In the genomic region with DNA sequence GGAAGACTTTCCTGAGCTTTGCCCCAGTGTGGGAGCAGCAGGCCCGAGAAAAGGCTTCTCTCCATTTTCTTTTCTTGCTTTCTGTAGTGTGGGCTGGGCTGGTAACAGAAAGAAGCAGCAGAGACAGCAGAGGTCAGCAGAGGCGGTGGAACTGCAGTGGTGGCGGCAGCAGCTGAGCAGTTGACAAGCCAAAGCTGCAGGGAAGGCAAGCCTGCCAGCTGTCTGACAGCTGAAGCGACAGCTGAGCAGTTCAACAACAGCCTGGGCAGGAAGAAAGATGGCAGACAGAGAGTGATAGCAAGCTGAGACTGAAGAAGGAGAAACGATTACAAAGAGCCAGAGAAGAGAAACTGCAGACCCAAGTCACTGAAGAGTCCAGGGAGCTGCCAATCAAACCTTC, we compare ENCODE assay signal across 10 mouse cellular contexts. TPM values are rescaled to one million over a fixed set of nuclear protein-coding genes. Genes with fewer than 3 reads are reported as not detected.
A peak's percentile ranks its signal among the peaks of the same experiment; 100 is the strongest.
DNase-seq lines count a peak whose midpoint lies in the region; ATAC-seq and TF ChIP-seq lines count a peak whose summit lies in the region.
"Had no signal": no experiment of that assay in that cellular context is flagged by ENCODE, and none has a peak within 500 bp of the region (broad histone marks: within the 10 kb centered on the region; RNA-seq: fewer than 3 reads in every experiment).

No protein-coding gene starts in this region.

- H3K9ac ChIP-seq in heart, embryonic 11.5 days (ENCODE audit: low read depth, low read length) = peak overlapping the region; percentile 18; the same call in 1 of the 2 replicates
- peak overlapping the region; percentile 9; the same call in 1 of the 2 replicates for H3K9ac ChIP-seq in liver, embryonic 16.5 days (ENCODE audit: low read depth, low read length)
- H3K9ac ChIP-seq in forebrain, embryonic 12.5 days = no peak overlapping the region

- ATAC-seq in heart, embryonic 11.5 days (replicated peaks; ENCODE audit: insufficient number of reproducible peaks, low FRiP score, low TSS enrichment) = no peak
- ATAC-seq in liver, embryonic 16.5 days (ENCODE audit: low read depth) = no peak
- no peak for ATAC-seq in forebrain, embryonic 12.5 days (ENCODE audit: low FRiP score)
- ATAC-seq: intestine, embryonic 16.5 days had no signal

- no peaks in the 10 kb centered on the region for H3K9me3 ChIP-seq in heart, embryonic 11.5 days (replicated peaks; ENCODE audit: control insufficient read depth, low read length)
- H3K9me3 ChIP-seq in liver, embryonic 16.5 days (replicated peaks; ENCODE audit: control insufficient read depth, low read length) = no peaks in the 10 kb centered on the region
- no peaks in the 10 kb centered on the region for H3K9me3 ChIP-seq in forebrain, embryonic 12.5 days

- no peak overlapping the region for H3K27ac ChIP-seq in kidney, adult 2 months (ENCODE audit: insufficient read depth, low read depth, low read length)
- peak overlapping the region; percentile 29 for H3K27ac ChIP-seq in heart, embryonic 11.5 days (ENCODE audit: low read depth, low read length)
- 0 out of 2 replicates have a peak overlapping the region, but pooled peaks have one; percentile 4 for H3K27ac ChIP-seq in liver, embryonic 16.5 days (ENCODE audit: low read length)
- no peak overlapping the region for H3K27ac ChIP-seq in forebrain, embryonic 12.5 days

- no peaks in the 10 kb centered on the region for H3K36me3 ChIP-seq in kidney, adult 2 months (ENCODE audit: control insufficient read depth, insufficient read depth, low read length)
- H3K36me3 ChIP-seq in heart, embryonic 11.5 days (ENCODE audit: control insufficient read depth, insufficient read depth, low read length) = no peaks in the 10 kb centered on the region; the same call in 1 of the 2 replicates
- peaks cover 37% of the 10 kb centered on the region for H3K36me3 ChIP-seq in liver, embryonic 16.5 days (ENCODE audit: control insufficient read depth, insufficient read depth)
- H3K36me3 ChIP-seq in forebrain, embryonic 12.5 days (replicated peaks) = peaks cover 12% of the 10 kb centered on the region

- 0 out of 2 replicates have a peak, but pooled peaks have one; percentile 11 for TF ChIP-seq CTCF in kidney, adult 2 months (conservative IDR thresholded peaks at IDR 0.05; ENCODE audit: insufficient read depth, insufficient read length, low read depth, low read length)

- 81% methylated on average over 5 of the region's 5 CpGs for WGBS in kidney, adult 2 months
- 55% methylated on average over 5 of the region's 5 CpGs for WGBS in heart, embryonic 11.5 days (ENCODE audit: insufficient replicate concordance)
- 79% methylated on average over 5 of the region's 5 CpGs for WGBS in liver, embryonic 16.5 days (ENCODE audit: insufficient replicate concordance)
- WGBS in forebrain, embryonic 12.5 days = 85% methylated on average over 5 of the region's 5 CpGs

- peaks cover 5% of the 10 kb centered on the region; the same call in 1 of the 2 replicates for H3K4me1 ChIP-seq in kidney, adult 2 months (ENCODE audit: control insufficient read depth, insufficient read depth, low read length)
- H3K4me1 ChIP-seq in heart, embryonic 11.5 days (ENCODE audit: control insufficient read depth, insufficient read depth, low read length) = peaks cover 25% of the 10 kb centered on the region
- peaks cover 33% of the 10 kb centered on the region for H3K4me1 ChIP-seq in liver, embryonic 16.5 days (ENCODE audit: control insufficient read depth, low read depth, low read length)
- peaks cover 14% of the 10 kb centered on the region for H3K4me1 ChIP-seq in forebrain, embryonic 12.5 days

- H3K27me3 ChIP-seq in kidney, adult 2 months (replicated peaks; ENCODE audit: control insufficient read depth, insufficient read depth, low read length) = no peaks in the 10 kb centered on the region
- H3K27me3 ChIP-seq in heart, embryonic 11.5 days (ENCODE audit: control insufficient read depth, insufficient read depth, low read length) = no peaks in the 10 kb centered on the region
- H3K27me3 ChIP-seq in liver, embryonic 16.5 days (ENCODE audit: control insufficient read depth, insufficient read depth, low read depth, low read length) = no peaks in the 10 kb centered on the region
- H3K27me3 ChIP-seq in forebrain, embryonic 12.5 days = no peaks in the 10 kb centered on the region

- no peak for DNase-seq in kidney, adult 2 months
- no peak for DNase-seq in kidney, adult 18-20 months
- peak; percentile 15 for DNase-seq in adipocyte (ENCODE audit: low spot score)
- DNase-seq in left cerebral cortex, adult 9 months (ENCODE audit: low spot score in 2 of 2) = no peak
- DNase-seq in urinary bladder, postnatal 14 days (ENCODE audit: low spot score) = no peak
- DNase-seq: thymus, adult 18-20 months had no signal

- H3K4me2 ChIP-seq in heart, embryonic 11.5 days = no peak overlapping the region
- H3K4me2 ChIP-seq in liver, embryonic 16.5 days (ENCODE audit: low read depth, low read length) = peak overlapping the region; percentile 94; the same call in 1 of the 2 replicates
- no peak overlapping the region for H3K4me2 ChIP-seq in forebrain, embryonic 12.5 days

- no peak overlapping the region for H3K4me3 ChIP-seq in kidney, adult 2 months (ENCODE audit: insufficient read depth, low read depth, low read length)
- H3K4me3 ChIP-seq in heart, embryonic 11.5 days (ENCODE audit: low read depth, low read length) = no peak overlapping the region
- H3K4me3 ChIP-seq in liver, embryonic 16.5 days (ENCODE audit: low read depth, low read length) = no peak overlapping the region
- H3K4me3 ChIP-seq in forebrain, embryonic 12.5 days (replicated peaks) = no peak overlapping the region

- TF ChIP-seq POLR2A in kidney, adult 2 months (IDR thresholded peaks at IDR 0.05; ENCODE audit: low read depth, low read length) = no peak

RNA-seq across cellular contexts. Expression of gene Iba57, which starts 2.1 kb away (rescaled TPM):
- polyA plus RNA-seq in kidney, adult 2 months (2012; rRNA removed) = 8.3 and 8.8 TPM in 2 replicates
- 3.8 and 5.3 TPM in 2 replicates for polyA plus RNA-seq in heart, embryonic 11.5 days (2014; fragmentation: Nextera tagmentation; extraction: Ambion mirVana)
- polyA plus RNA-seq in liver, embryonic 16.5 days (2015; fragmentation: Nextera tagmentation; extraction: Ambion mirVana) = 12.8 and 13.3 TPM in 2 replicates
- 5.9 and 6.6 TPM in 2 replicates for polyA plus RNA-seq in forebrain, embryonic 12.5 days (2016; fragmentation: Nextera tagmentation; extraction: Ambion mirVana)

RNA-seq across cellular contexts. Expression of gene Gjc2, which starts 21.6 kb away (rescaled TPM):
- polyA plus RNA-seq in kidney, adult 2 months (2012; rRNA removed) = 1.4 and 1.8 TPM in 2 replicates
- 0.11 TPM in 1 of 2 replicates, not detected in the other for polyA plus RNA-seq in heart, embryonic 11.5 days (2014; fragmentation: Nextera tagmentation; extraction: Ambion mirVana)
- 0.08 and 0.20 TPM in 2 replicates for polyA plus RNA-seq in liver, embryonic 16.5 days (2015; fragmentation: Nextera tagmentation; extraction: Ambion mirVana)
- 0.09 and 0.26 TPM in 2 replicates for polyA plus RNA-seq in forebrain, embryonic 12.5 days (2016; fragmentation: Nextera tagmentation; extraction: Ambion mirVana)

RNA-seq across cellular contexts. Expression of gene Obscn, which starts 25.2 kb away (rescaled TPM):
- 0.15 and 6.2 TPM in 2 replicates for polyA plus RNA-seq in kidney, adult 2 months (2012; rRNA removed)
- 39.3 and 41.1 TPM in 2 replicates for polyA plus RNA-seq in heart, embryonic 11.5 days (2014; fragmentation: Nextera tagmentation; extraction: Ambion mirVana)
- polyA plus RNA-seq in liver, embryonic 16.5 days (2015; fragmentation: Nextera tagmentation; extraction: Ambion mirVana) = 0.12 and 0.34 TPM in 2 replicates
- not detected in 2 replicates for polyA plus RNA-seq in forebrain, embryonic 12.5 days (2016; fragmentation: Nextera tagmentation; extraction: Ambion mirVana)

RNA-seq across cellular contexts. Expression of gene Guk1, which starts 30.6 kb away (rescaled TPM):
- 137 and 144 TPM in 2 replicates for polyA plus RNA-seq in kidney, adult 2 months (2012; rRNA removed)
- 121 and 125 TPM in 2 replicates for polyA plus RNA-seq in heart, embryonic 11.5 days (2014; fragmentation: Nextera tagmentation; extraction: Ambion mirVana)
- 55.0 TPM in 2 replicates for polyA plus RNA-seq in liver, embryonic 16.5 days (2015; fragmentation: Nextera tagmentation; extraction: Ambion mirVana)
- polyA plus RNA-seq in forebrain, embryonic 12.5 days (2016; fragmentation: Nextera tagmentation; extraction: Ambion mirVana) = 83.4 and 95.5 TPM in 2 replicates

RNA-seq across cellular contexts. Expression of gene Mrpl55, which starts 40.9 kb away (rescaled TPM):
- polyA plus RNA-seq in kidney, adult 2 months (2012; rRNA removed) = 56.3 and 58.2 TPM in 2 replicates
- 98.5 and 102 TPM in 2 replicates for polyA plus RNA-seq in heart, embryonic 11.5 days (2014; fragmentation: Nextera tagmentation; extraction: Ambion mirVana)
- 43.1 and 44.3 TPM in 2 replicates for polyA plus RNA-seq in liver, embryonic 16.5 days (2015; fragmentation: Nextera tagmentation; extraction: Ambion mirVana)
- polyA plus RNA-seq in forebrain, embryonic 12.5 days (2016; fragmentation: Nextera tagmentation; extraction: Ambion mirVana) = 88.9 and 93.6 TPM in 2 replicates

Comparison
In these comparisons a context has a peak if more than half of its experiments do, and no peak if none do; other contexts are left out.
1. H3K27ac ChIP-seq: peak in heart, embryonic 11.5 days (single experiment) and liver, embryonic 16.5 days (single experiment); none in kidney, adult 2 months (single experiment) and forebrain, embryonic 12.5 days (single experiment).